Mouse (Mus musculus): ENCODE measurements at regions not wholly inside any gene's neighbourhood (a gene's known extent, or its start where the extent isn't known, plus 50 kb on each side); places are given as distances from the start of the nearest gene placed in this dataset.

- no peak for DNase-seq (ENCODE audit: low spot score in 2 of 2)
Observed at GRCm38 (mm10) chr7:136047364-136047945, 331.3 kb upstream of the Mki67 start.

- DNase-seq (ENCODE audit: low spot score in 2 of 2): no peak
Observed at GRCm38 (mm10) chr7:136048925-136049586, 332.9 kb upstream of the Mki67 start.

GRCm38 (mm10) chr7:136049587-136049930 lies 333.4 kb upstream of the Mki67 start:
- DNase-seq (ENCODE audit: low spot score in 2 of 2): no peak

- no peak for DNase-seq (ENCODE audit: low spot score in 2 of 2)
Observed at GRCm38 (mm10) chr7:136050116-136050515, 334.0 kb upstream of the Mki67 start.

- DNase-seq (ENCODE audit: low spot score in 2 of 2): no peak
Observed at GRCm38 (mm10) chr7:136056876-136057484, 340.8 kb upstream of the Mki67 start.

- DNase-seq (ENCODE audit: low spot score in 2 of 2): no peak
Observed at GRCm38 (mm10) chr7:136058319-136058718, 342.2 kb upstream of the Mki67 start.

- no peak for DNase-seq (ENCODE audit: low spot score in 2 of 2)
Observed at GRCm38 (mm10) chr7:136058751-136059681, 342.9 kb upstream of the Mki67 start.

- DNase-seq (ENCODE audit: low spot score in 2 of 2): no peak
Observed at GRCm38 (mm10) chr7:136059896-136060295, 343.7 kb upstream of the Mki67 start.

GRCm38 (mm10) chr7:136060339-136061073 lies 344.3 kb upstream of the Mki67 start:
- DNase-seq (ENCODE audit: low spot score in 2 of 2): peak in 1 of 2 experiments; percentile 8

GRCm38 (mm10) chr7:136062658-136063057 lies 346.5 kb upstream of the Mki67 start:
- no peak for DNase-seq (ENCODE audit: low spot score in 2 of 2)

GRCm38 (mm10) chr7:136065038-136065678 lies 349.0 kb upstream of the Mki67 start:
- DNase-seq (ENCODE audit: low spot score in 2 of 2): no peak

GRCm38 (mm10) chr7:136065679-136066055 lies 349.5 kb upstream of the Mki67 start:
- DNase-seq (ENCODE audit: low spot score in 2 of 2): no peak

GRCm38 (mm10) chr7:136070881-136071280 lies 354.7 kb upstream of the Mki67 start:
- DNase-seq (ENCODE audit: low spot score in 2 of 2): no peak

GRCm38 (mm10) chr7:136071331-136071730 lies 355.2 kb upstream of the Mki67 start:
- DNase-seq (ENCODE audit: low spot score in 2 of 2): no peak

GRCm38 (mm10) chr7:136073265-136073799 lies 357.2 kb upstream of the Mki67 start:
- no peak for DNase-seq (ENCODE audit: low spot score in 2 of 2)

- DNase-seq (ENCODE audit: low spot score in 2 of 2): no peak
Observed at GRCm38 (mm10) chr7:136074043-136074442, 357.9 kb upstream of the Mki67 start.

- DNase-seq (ENCODE audit: low spot score in 2 of 2): no peak
Observed at GRCm38 (mm10) chr7:136081534-136082252, 365.5 kb upstream of the Mki67 start.

- DNase-seq (ENCODE audit: low spot score in 2 of 2): no peak
Observed at GRCm38 (mm10) chr7:136082253-136082867, 366.2 kb upstream of the Mki67 start.

- no peak for DNase-seq (ENCODE audit: low spot score in 2 of 2)
Observed at GRCm38 (mm10) chr7:136083005-136083404, 366.8 kb upstream of the Mki67 start.
